Mouse (Mus musculus) ovary, postnatal 14 days (tissue): ENCODE measurements at regions not wholly inside any gene's neighbourhood (a gene's known extent, or its start where the extent isn't known, plus 50 kb on each side); places are given as distances from the start of the nearest gene placed in this dataset.

Experiments used
- DNase-seq: peaks from one replicate; pipeline ENCODE4 v3.0.0; 2022; ENCODE audit warnings: low spot score

- DNase-seq, result no peak
Measured at GRCm38 (mm10) chr3:70594785-70595184, 587.4 kb downstream of the Otol1 start.
